Mouse (Mus musculus) hindbrain, embryonic 16.5 days (tissue): Measurements from ENCODE around the gene B4galnt4. TPM values are rescaled to one million over a fixed set of nuclear protein-coding genes. Genes with fewer than 3 reads are reported as not detected.

ENCODE experiments used
- ATAC-seq: fragments of 200-750 bp; cut with Nextera tagmentation; 2 replicates; pipeline ENCODE4 v1.8.0; 2017; ENCODE audit warnings: moderate TSS enrichment, moderate library complexity
- H3K27ac ChIP-seq: fragments of 300-500 bp; sonication (generic); 2 replicates; pipeline ENCODE4 v1.5.1; 2014; ENCODE audit warnings: low read depth, mild to moderate bottlenecking, control low read depth, low read length, moderate library complexity
- H3K27me3 ChIP-seq: fragments of 300-500 bp; sonication (generic); replicated peaks from 2 replicates; pipeline ENCODE4 v1.6.1; 2014; ENCODE audit warnings: low read length; ENCODE audit not compliant: control insufficient read depth, insufficient read depth
- H3K36me3 ChIP-seq: fragments of 300-500 bp; sonication (generic); 2 replicates; pipeline ENCODE4 v1.6.1; 2014; ENCODE audit warnings: mild to moderate bottlenecking, low read length, moderate library complexity, mixed read lengths; ENCODE audit not compliant: control insufficient read depth, insufficient read depth
- H3K4me1 ChIP-seq: fragments of 300-500 bp; sonication (generic); 2 replicates; pipeline ENCODE4 v1.6.1; 2014; ENCODE audit warnings: low read depth, low read length; ENCODE audit not compliant: control insufficient read depth, insufficient read depth
- H3K4me2 ChIP-seq: fragments of 300-500 bp; sonication (generic); 2 replicates; pipeline ENCODE4 v1.6.1; 2014; ENCODE audit warnings: mild to moderate bottlenecking, low read length, control low read depth, moderate library complexity
- H3K4me3 ChIP-seq: fragments of 300-500 bp; sonication (generic); 2 replicates; pipeline ENCODE4 v1.5.1; 2014; ENCODE audit warnings: mild to moderate bottlenecking, low read length, control low read depth, moderate library complexity
- H3K9ac ChIP-seq: fragments of 300-500 bp; sonication (generic); 2 replicates; pipeline ENCODE4 v1.6.1; 2014; ENCODE audit warnings: low read depth, mild to moderate bottlenecking, control low read depth, low read length, moderate library complexity
- H3K9me3 ChIP-seq: fragments of 300-500 bp; sonication (generic); 2 replicates; pipeline ENCODE4 v1.6.1; 2014; ENCODE audit warnings: mild to moderate bottlenecking, low read length, moderate library complexity; ENCODE audit not compliant: control insufficient read depth
- WGBS: fragments of 180-500 bp; shearing (Covaris S2); extraction: QIAGEN DNeasy Blood & Tissue Kit; methylation state at CpG from one replicate; pipeline ENCODE4 v1.1.7; 2014; 5-methylcytosine and 5-hydroxymethylcytosine counted together
- polyA plus RNA-seq: library from polyadenylated mRNA; unstranded; fragments of >200 nt; fragmentation: Nextera tagmentation; extraction: Ambion mirVana; gene quantifications from 2 replicates; pipeline ENCODE4 v1.2.1, GENCODE M21; 2015

The B4galnt4 gene
- polyA plus RNA-seq, 1 experiment from 2014 or later: 53.3 TPM

- H3K27me3 ChIP-seq: peaks cover 33% of the 10 kb centered on the region
- H3K36me3 ChIP-seq: no peaks in the 10 kb centered on the region
- H3K4me1 ChIP-seq: peaks cover 14% of the 10 kb centered on the region; the same call in 1 of the 2 replicates
- WGBS: 47% methylated on average over 6 of the region's 6 CpGs
- no peak overlapping the region for H3K4me2 ChIP-seq
- H3K4me3 ChIP-seq: no peak overlapping the region
- no peak for ATAC-seq
- H3K27ac ChIP-seq: no peak overlapping the region
- no peaks in the 10 kb centered on the region for H3K9me3 ChIP-seq
- no peak overlapping the region for H3K9ac ChIP-seq
Observed at GRCm38 (mm10) chr7:141096649-141097056, 35.7 kb downstream of the B4galnt4 start.

- WGBS: 83% methylated on average over 5 of the region's 5 CpGs
- no peak for ATAC-seq
- Histone ChIP-seq H3K27me3 (peaks cover 33% of the 10 kb centered on the region), H3K9ac (no peak overlapping the region), H3K4me2 (no peak overlapping the region), H3K4me3 (no peak overlapping the region), H3K27ac (no peak overlapping the region), H3K9me3 (no peaks in the 10 kb centered on the region), H3K4me1 (peaks cover 11% of the 10 kb centered on the region; the same call in 1 of the 2 replicates), H3K36me3 (no peaks in the 10 kb centered on the region)
Observed at GRCm38 (mm10) chr7:141097177-141097576, 36.3 kb downstream of the B4galnt4 start.

DNA sequence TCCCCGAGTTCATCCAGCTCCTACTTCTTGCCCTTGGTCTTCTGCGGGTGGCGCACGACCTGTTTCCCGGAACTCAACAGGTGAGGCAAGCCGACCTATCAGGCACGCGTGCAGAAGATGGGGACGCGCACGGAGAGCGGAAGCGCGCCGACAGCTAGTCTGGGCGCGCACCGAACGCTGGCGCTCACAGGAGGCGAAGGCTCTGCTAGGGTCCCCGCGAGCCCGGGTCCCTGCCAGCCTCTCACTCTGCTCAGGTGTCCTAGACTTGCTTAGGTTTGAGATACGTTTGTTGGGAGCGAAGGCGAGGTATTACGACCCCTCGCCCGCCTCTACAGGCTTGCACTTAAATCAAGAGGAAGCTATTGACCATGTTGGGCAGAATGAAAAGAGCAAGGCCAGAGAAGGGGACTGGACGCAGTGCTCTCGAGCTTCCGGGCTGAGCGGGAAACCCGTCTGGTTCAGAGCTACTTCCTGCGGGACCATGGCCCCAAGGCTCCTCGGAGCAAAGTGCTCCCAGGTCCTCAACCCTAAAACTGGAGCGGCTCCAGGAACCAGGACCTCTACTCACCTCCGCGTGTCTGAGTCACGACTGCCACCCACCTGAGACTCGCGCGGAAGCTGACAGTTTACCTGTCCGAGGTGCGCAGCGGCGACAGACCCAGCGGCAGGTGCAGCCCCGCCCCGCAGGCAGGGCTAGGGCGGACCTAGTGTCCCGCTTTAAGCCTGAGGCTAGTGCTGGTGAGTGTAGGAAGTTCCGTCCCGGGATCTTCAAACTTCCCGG is 39.2 kb downstream of the B4galnt4 start, which contains the start of gene Sigirr:
Gene Sigirr, minus strand, starts transcription at position 662 of the 781 bp plus-strand sequence.
- peaks cover 6% of the 10 kb centered on the region; the same call in 1 of the 2 replicates for H3K4me1 ChIP-seq
- ATAC-seq: peak; percentile 73; the same call in 1 of the 2 replicates
- peak within 1 kb of the TSS; percentile 49 for H3K4me3 ChIP-seq
- H3K4me2 ChIP-seq: peak within 1 kb of the TSS; percentile 74
- peak within 1 kb of the TSS; percentile 45 for H3K9ac ChIP-seq
- no peaks in the 10 kb centered on the region for H3K9me3 ChIP-seq
- 1% methylated on average over 56 of the region's 56 CpGs for WGBS
- H3K27ac ChIP-seq: no peak within 1 kb of the TSS
- H3K27me3 ChIP-seq: peaks cover 31% of the 10 kb centered on the region
- H3K36me3 ChIP-seq: no peaks in the 10 kb centered on the region

DNA sequence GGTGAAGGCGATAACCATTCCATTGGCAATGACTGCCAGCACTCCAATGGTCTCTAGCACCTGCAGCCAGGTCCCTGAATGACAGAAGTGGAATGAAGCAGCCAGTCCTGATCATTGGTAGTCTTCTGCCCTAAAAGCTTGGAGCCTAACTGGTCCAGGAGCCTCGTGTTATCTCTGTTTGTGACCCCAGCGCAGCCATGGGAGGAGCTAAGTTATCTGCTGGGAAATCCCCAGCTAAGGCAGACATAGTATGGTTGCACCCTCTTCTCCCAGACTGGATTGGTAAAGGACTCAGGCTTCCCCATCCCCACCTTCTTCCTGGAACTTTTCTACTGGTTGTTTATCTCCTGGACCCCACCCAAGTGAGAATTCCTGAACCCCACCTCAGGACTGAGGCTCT is 42.3 kb downstream of the B4galnt4 start:
- 69% methylated on average over 3 of the region's 3 CpGs for WGBS
- H3K27me3 ChIP-seq: peaks cover 28% of the 10 kb centered on the region
- no peak overlapping the region for H3K27ac ChIP-seq
- no peak overlapping the region for H3K4me3 ChIP-seq
- H3K9ac ChIP-seq: no peak overlapping the region
- H3K9me3 ChIP-seq: no peaks in the 10 kb centered on the region
- no peak overlapping the region for H3K4me2 ChIP-seq
- ATAC-seq: no peak
- H3K36me3 ChIP-seq: no peaks in the 10 kb centered on the region
- H3K4me1 ChIP-seq: peaks cover 6% of the 10 kb centered on the region; the same call in 1 of the 2 replicates

GRCm38 (mm10) chr7:141115874-141116273 is 55.0 kb downstream of the B4galnt4 start:
- Histone ChIP-seq H3K9me3 (no peaks in the 10 kb centered on the region), H3K36me3 (no peaks in the 10 kb centered on the region), H3K4me3 (no peak overlapping the region), H3K4me1 (no peaks in the 10 kb centered on the region), H3K4me2 (no peak overlapping the region), H3K9ac (no peak overlapping the region), H3K27me3 (no peaks in the 10 kb centered on the region), H3K27ac (no peak overlapping the region)
- WGBS: 91% methylated on average over 9 of the region's 9 CpGs
- ATAC-seq: no peak

- no peak within 1 kb of the TSS for H3K9ac ChIP-seq
- no peak within 1 kb of the TSS for H3K27ac ChIP-seq
- no peaks in the 10 kb centered on the region for H3K4me1 ChIP-seq
- H3K36me3 ChIP-seq: no peaks in the 10 kb centered on the region
- no peak for ATAC-seq
- H3K4me3 ChIP-seq: no peak within 1 kb of the TSS
- no peaks in the 10 kb centered on the region for H3K27me3 ChIP-seq
- WGBS: 19% methylated on average over 9 of the region's 9 CpGs
- no peaks in the 10 kb centered on the region for H3K9me3 ChIP-seq
- H3K4me2 ChIP-seq: no peak within 1 kb of the TSS
Observed at GRCm38 (mm10) chr7:141117636-141118035, 56.7 kb downstream of the B4galnt4 start, which contains the start of gene Ano9. TSS of gene Ano9 (minus strand) at chr7:141117806.

DNA sequence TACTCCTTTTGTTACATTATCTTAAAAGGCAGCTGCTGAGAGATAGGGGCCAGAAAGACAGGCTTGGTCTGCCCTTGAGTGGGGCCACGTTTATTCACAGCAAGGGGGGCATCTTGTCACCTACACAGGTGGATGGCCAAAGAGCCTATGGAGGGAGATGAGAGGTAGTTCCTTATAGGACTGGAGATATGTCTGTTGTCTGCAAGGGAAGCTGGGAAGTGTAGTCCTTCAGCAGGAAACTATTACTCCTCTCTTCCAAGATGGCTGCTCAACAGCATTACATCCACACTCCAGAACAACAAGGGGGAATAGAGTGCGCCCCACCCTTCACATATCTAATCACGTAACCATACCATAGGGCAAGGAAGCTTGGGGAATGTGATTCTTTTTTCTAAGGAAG is 58.6 kb downstream of the B4galnt4 start:
- no peak for ATAC-seq
- no peak overlapping the region for H3K27ac ChIP-seq
- no peaks in the 10 kb centered on the region for H3K4me1 ChIP-seq
- H3K9me3 ChIP-seq: no peaks in the 10 kb centered on the region
- no peak overlapping the region for H3K9ac ChIP-seq
- 79% methylated on average over 3 of the region's 3 CpGs for WGBS
- H3K27me3 ChIP-seq: no peaks in the 10 kb centered on the region
- H3K4me2 ChIP-seq: no peak overlapping the region
- H3K4me3 ChIP-seq: no peak overlapping the region
- no peaks in the 10 kb centered on the region for H3K36me3 ChIP-seq

DNA sequence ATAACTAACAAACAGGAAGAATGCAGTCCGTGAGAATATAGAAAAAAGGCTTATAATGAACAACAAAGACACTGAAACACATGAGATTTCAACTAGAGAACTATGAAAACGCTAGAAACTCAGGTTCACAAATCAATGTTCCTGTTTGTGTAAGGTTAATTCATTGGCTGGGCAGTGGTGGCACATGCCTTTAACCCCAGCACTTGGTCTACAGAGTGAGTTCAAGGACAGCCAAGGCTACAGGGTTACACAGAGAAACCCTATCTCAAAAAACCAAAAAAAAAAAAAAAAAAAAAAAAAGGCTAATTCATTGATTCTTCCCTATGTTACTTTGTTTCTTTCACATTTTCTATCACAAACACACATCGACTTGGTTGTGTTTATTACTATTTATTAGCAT is 59.7 kb downstream of the B4galnt4 start:
- no peak for ATAC-seq
- H3K4me2 ChIP-seq: no peak overlapping the region
- no peaks in the 10 kb centered on the region for H3K9me3 ChIP-seq
- no peaks in the 10 kb centered on the region for H3K36me3 ChIP-seq
- H3K4me3 ChIP-seq: no peak overlapping the region
- H3K27ac ChIP-seq: no peak overlapping the region
- H3K4me1 ChIP-seq: no peaks in the 10 kb centered on the region
- WGBS: 82% methylated on average over 3 of the region's 3 CpGs
- H3K9ac ChIP-seq: no peak overlapping the region
- no peaks in the 10 kb centered on the region for H3K27me3 ChIP-seq

DNA sequence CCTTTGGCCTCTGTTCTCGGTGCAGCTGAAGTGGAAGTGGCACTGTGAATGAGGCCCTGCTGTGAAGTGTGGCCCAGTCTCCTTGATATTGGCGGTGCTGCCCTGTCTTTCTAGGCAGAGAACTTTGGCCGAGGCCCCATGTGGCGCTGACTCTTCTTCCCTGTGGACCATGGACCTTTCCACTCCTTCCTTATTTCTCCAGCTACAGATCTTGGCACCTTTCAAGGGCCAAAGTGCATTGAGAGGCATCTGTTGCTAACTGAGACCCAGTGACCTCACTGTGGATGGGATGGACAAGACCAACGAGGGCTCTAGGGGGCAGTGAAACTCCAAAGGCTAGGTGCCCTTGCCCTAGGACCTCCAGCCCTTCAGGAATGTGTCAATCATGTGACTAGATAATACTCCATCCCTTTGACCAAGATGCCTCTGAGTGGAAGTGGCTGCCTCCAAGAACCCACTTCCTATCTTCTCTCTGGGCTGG is 60.2 kb downstream of the B4galnt4 start:
- H3K9me3 ChIP-seq: no peaks in the 10 kb centered on the region
- no peak overlapping the region for H3K4me2 ChIP-seq
- no peaks in the 10 kb centered on the region for H3K27me3 ChIP-seq
- no peaks in the 10 kb centered on the region for H3K4me1 ChIP-seq
- no peak overlapping the region for H3K4me3 ChIP-seq
- H3K36me3 ChIP-seq: no peaks in the 10 kb centered on the region
- H3K9ac ChIP-seq: no peak overlapping the region
- no peak overlapping the region for H3K27ac ChIP-seq
- WGBS: 75% methylated on average over 5 of the region's 5 CpGs
- ATAC-seq: no peak
